Mouse (Mus musculus) heart, postnatal 0 days (tissue): ENCODE data around the gene Trex1. TPM values are rescaled to one million over a fixed set of nuclear protein-coding genes. Genes with fewer than 3 reads are reported as not detected.
A peak's percentile ranks its signal among the peaks of the same experiment; 100 is the strongest.

Experiments
- ATAC-seq: fragments of 200-750 bp; cut with Nextera tagmentation; 2 replicates; pipeline ENCODE4 v1.8.0; 2017; ENCODE audit warnings: low read depth, moderate number of reproducible peaks, moderate library complexity; ENCODE audit not compliant: insufficient read depth
- DNase-seq: peaks from one replicate; pipeline ENCODE4 v3.0.0-alpha.2; 2016; ENCODE audit warnings: low spot score
- H3K27ac ChIP-seq: fragments of 300-500 bp; sonication (generic); 2 replicates; pipeline ENCODE4 v1.5.1; 2014; ENCODE audit warnings: low read depth, mild to moderate bottlenecking
- H3K27me3 ChIP-seq: fragments of 300-500 bp; sonication (generic); 2 replicates; pipeline ENCODE4 v1.6.1; 2014; ENCODE audit warnings: low read length, mixed read lengths; ENCODE audit not compliant: control insufficient read depth, insufficient read depth
- H3K36me3 ChIP-seq: fragments of 300-500 bp; sonication (generic); replicated peaks from 2 replicates; pipeline ENCODE4 v1.6.1; 2014; ENCODE audit warnings: low read length, mixed read lengths; ENCODE audit not compliant: control insufficient read depth, insufficient read depth
- H3K4me1 ChIP-seq: fragments of 300-500 bp; sonication (generic); 2 replicates; pipeline ENCODE4 v1.6.1; 2014; ENCODE audit warnings: antibody characterized with exemption; ENCODE audit not compliant: control insufficient read depth, insufficient read depth
- H3K4me2 ChIP-seq: fragments of 300-500 bp; sonication (generic); 2 replicates; pipeline ENCODE4 v1.6.1; 2014; ENCODE audit warnings: low read depth, mild to moderate bottlenecking, low read length, moderate library complexity
- H3K4me3 ChIP-seq: fragments of 300-500 bp; sonication (generic); 2 replicates; pipeline ENCODE4 v1.5.1; 2014; ENCODE audit warnings: low read depth, low read length
- H3K9ac ChIP-seq: fragments of 300-500 bp; sonication (generic); replicated peaks from 2 replicates; pipeline ENCODE4 v1.6.1; 2014; ENCODE audit warnings: low read depth, low read length, mixed read lengths
- H3K9me3 ChIP-seq: fragments of 300-500 bp; sonication (generic); replicated peaks from 2 replicates; pipeline ENCODE4 v1.6.1; 2016; ENCODE audit warnings: low read length; ENCODE audit not compliant: control insufficient read depth
- CTCF ChIP-seq: IDR thresholded peaks from 2 replicates; pipeline ENCODE4 v1.5.1; 2016; ENCODE audit warnings: antibody characterized with exemption, control low read depth, low read depth
- EP300 ChIP-seq: IDR thresholded peaks from 2 replicates; pipeline ENCODE4 v1.6.1; 2016; ENCODE audit warnings: antibody characterized with exemption, low read depth
- WGBS: fragments of 180-500 bp; shearing (Covaris S2); extraction: QIAGEN DNeasy Blood & Tissue Kit; methylation state at CpG from one replicate; pipeline ENCODE4 v1.1.7; 2014; 5-methylcytosine and 5-hydroxymethylcytosine counted together
- polyA plus RNA-seq: library from polyadenylated mRNA; unstranded; fragments of >200 nt; fragmentation: Nextera tagmentation; extraction: Ambion mirVana; gene quantifications from 2 replicates; pipeline ENCODE4 v1.2.1, GENCODE M21; 2015
- total RNA-seq: library from RNA; depleted of rRNA; stranded (reverse); fragments of >200 nt; gene quantifications from 2 replicates; pipeline ENCODE4 v1.2.3, GENCODE M21; 2014; ENCODE audit warnings: low replicate concordance; rRNA removed

Trex1 gene
- total and polyA plus RNA-seq, 2 experiments from 2014 or later: 14.6 to 44.2 TPM

GRCm38 (mm10) chr9:109009636-109010315, 49.8 kb downstream of the Trex1 start:
- H3K4me1 ChIP-seq: no peaks in the 10 kb centered on the region
- WGBS: 35% methylated on average over 17 of the region's 17 CpGs
- no peak overlapping the region for H3K27ac ChIP-seq
- H3K9ac ChIP-seq: no peak overlapping the region
- TF ChIP-seq CTCF: no peak
- no peak for TF ChIP-seq EP300
- no peaks in the 10 kb centered on the region for H3K9me3 ChIP-seq
- no peaks in the 10 kb centered on the region for H3K36me3 ChIP-seq
- peak overlapping the region; percentile 21; the same call in 1 of the 2 replicates for H3K4me2 ChIP-seq
- ATAC-seq (peak; percentile 81), DNase-seq (peak; percentile 61)
- no peak overlapping the region for H3K4me3 ChIP-seq
- no peaks in the 10 kb centered on the region for H3K27me3 ChIP-seq

DNA sequence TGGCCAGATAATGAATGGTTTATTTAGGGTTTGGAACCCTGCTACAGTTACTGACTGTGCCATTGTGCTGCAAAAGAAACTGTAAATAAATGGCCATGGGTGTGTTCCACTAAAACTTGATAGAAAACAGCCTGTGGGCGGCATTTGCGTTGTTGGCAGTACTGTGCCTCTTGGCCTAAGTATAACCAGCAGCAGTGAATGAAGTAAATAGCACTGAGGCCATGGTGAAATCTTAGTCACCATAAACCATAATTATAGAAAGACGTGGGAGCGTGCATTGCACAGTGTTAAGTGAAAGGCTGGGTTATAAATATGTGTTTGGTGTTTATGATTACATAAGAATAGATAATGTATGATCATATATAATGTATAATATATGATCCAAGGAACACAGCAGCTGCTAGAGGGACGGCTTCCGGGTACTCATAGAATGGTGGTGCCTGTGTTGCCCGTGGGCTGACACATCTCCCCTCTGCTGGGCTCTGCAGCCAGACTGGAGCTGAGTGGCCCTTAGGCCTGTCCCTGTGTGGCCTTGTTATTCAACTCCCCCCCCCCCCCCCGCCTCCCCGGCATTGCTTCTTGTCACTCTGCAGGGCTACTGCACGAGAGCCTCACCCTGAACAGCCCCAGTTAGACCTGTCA, 50.4 kb downstream of the Trex1 start:
- H3K27me3 ChIP-seq: no peaks in the 10 kb centered on the region
- WGBS: 60% methylated on average over 9 of the region's 10 CpGs
- no peaks in the 10 kb centered on the region for H3K4me1 ChIP-seq
- H3K9me3 ChIP-seq: no peaks in the 10 kb centered on the region
- 0 out of 2 replicates have a peak overlapping the region, but pooled peaks have one; percentile 21 for H3K4me2 ChIP-seq
- no peak overlapping the region for H3K27ac ChIP-seq
- TF ChIP-seq CTCF (no peak), EP300 (no peak)
- ATAC-seq: no peak
- no peaks in the 10 kb centered on the region for H3K36me3 ChIP-seq
- no peak overlapping the region for H3K4me3 ChIP-seq
- DNase-seq: no peak
- no peak overlapping the region for H3K9ac ChIP-seq

DNA sequence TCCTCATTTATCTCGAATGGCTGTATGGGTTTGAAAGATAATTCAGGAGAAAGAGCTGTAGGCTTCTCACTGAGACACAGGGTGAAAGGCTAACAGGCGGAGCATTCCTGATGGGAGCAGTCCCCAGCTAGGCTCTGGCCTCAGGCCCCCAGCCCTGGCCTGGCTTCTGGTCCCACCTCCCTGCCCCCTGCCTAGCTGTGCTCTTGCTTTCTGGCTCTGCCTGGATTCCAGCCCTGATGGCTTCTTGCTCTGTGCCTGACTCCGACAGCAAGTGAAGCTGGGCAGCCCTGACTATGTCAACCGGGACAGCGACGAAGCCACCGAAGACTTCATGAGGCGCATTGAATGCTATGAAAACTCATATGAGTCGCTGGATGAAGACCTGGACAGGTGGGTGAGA, 51.5 kb downstream of the Trex1 start:
- no peak for ATAC-seq
- WGBS: 78% methylated on average over 9 of the region's 9 CpGs
- Histone ChIP-seq H3K9ac (no peak overlapping the region), H3K27ac (no peak overlapping the region), H3K4me1 (no peaks in the 10 kb centered on the region), H3K4me3 (no peak overlapping the region), H3K27me3 (no peaks in the 10 kb centered on the region), H3K36me3 (no peaks in the 10 kb centered on the region), H3K9me3 (no peaks in the 10 kb centered on the region), H3K4me2 (no peak overlapping the region)
- no peak for DNase-seq
- TF ChIP-seq EP300 (no peak), CTCF (no peak)

Other genes starting within 250 kb of the Trex1 start
- gene Celsr3, start 233.4 kb downstream of the Trex1 start, total RNA-seq: 0.08 TPM in 1 of 2 replicates, not detected in the other
- gene Celsr3, start 233.4 kb downstream of the Trex1 start, polyA plus RNA-seq: 0.14 TPM in 2 replicates
- 3.6 and 5.7 TPM in 2 replicates for gene Slc26a6, start 206.5 kb downstream of the Trex1 start, total RNA-seq
- gene Slc26a6, start 206.5 kb downstream of the Trex1 start, polyA plus RNA-seq: 8.8 and 9.3 TPM in 2 replicates
- not detected in 2 replicates for gene Tmem89, start 145.1 kb downstream of the Trex1 start, total RNA-seq
- not detected in 2 replicates for gene Tmem89, start 145.1 kb downstream of the Trex1 start, polyA plus RNA-seq
- 1,707 and 1,762 TPM in 2 replicates for gene Uqcrc1, start 123.1 kb downstream of the Trex1 start, total RNA-seq
- 1,738 and 1,782 TPM in 2 replicates for gene Uqcrc1, start 123.1 kb downstream of the Trex1 start, polyA plus RNA-seq
- 0.58 and 1.3 TPM in 2 replicates for gene Col7a1, start 106.1 kb downstream of the Trex1 start, total RNA-seq
- gene Col7a1, start 106.1 kb downstream of the Trex1 start, polyA plus RNA-seq: 0.47 and 0.57 TPM in 2 replicates
- gene Ucn2, start 73.7 kb downstream of the Trex1 start, total RNA-seq: not detected in 2 replicates
- gene Ucn2, start 73.7 kb downstream of the Trex1 start, polyA plus RNA-seq: not detected in 2 replicates
- 4.0 and 7.6 TPM in 2 replicates for gene Pfkfb4, start 68.0 kb downstream of the Trex1 start, total RNA-seq
- 2.3 and 3.1 TPM in 2 replicates for gene Pfkfb4, start 68.0 kb downstream of the Trex1 start, polyA plus RNA-seq
- gene Shisa5, start 21.2 kb downstream of the Trex1 start, total RNA-seq: 76.9 and 102 TPM in 2 replicates
- gene Shisa5, start 21.2 kb downstream of the Trex1 start, polyA plus RNA-seq: 49.0 and 51.8 TPM in 2 replicates
- 17.1 and 31.2 TPM in 2 replicates for gene Atrip, start 14.4 kb upstream of the Trex1 start, total RNA-seq
- gene Atrip, start 14.4 kb upstream of the Trex1 start, polyA plus RNA-seq: 11.1 and 11.7 TPM in 2 replicates
- 11.6 and 19.5 TPM in 2 replicates for gene Ccdc51, start 22.8 kb upstream of the Trex1 start, total RNA-seq
- 14.3 and 14.6 TPM in 2 replicates for gene Ccdc51, start 22.8 kb upstream of the Trex1 start, polyA plus RNA-seq
- gene Tma7, start 22.9 kb upstream of the Trex1 start, total RNA-seq: 70.4 and 74.5 TPM in 2 replicates
- 490 and 527 TPM in 2 replicates for gene Tma7, start 22.9 kb upstream of the Trex1 start, polyA plus RNA-seq
- 26.1 and 54.3 TPM in 2 replicates for gene Plxnb1, start 35.7 kb upstream of the Trex1 start, total RNA-seq
- gene Plxnb1, start 35.7 kb upstream of the Trex1 start, polyA plus RNA-seq: 3.0 and 3.3 TPM in 2 replicates
- not detected in 2 replicates for gene Fbxw21, start 102.3 kb upstream of the Trex1 start, total RNA-seq
- gene Fbxw21, start 102.3 kb upstream of the Trex1 start, polyA plus RNA-seq: not detected in 2 replicates
- not detected in 2 replicates for gene Fbxw13, start 136.2 kb upstream of the Trex1 start, total RNA-seq
- not detected in 2 replicates for gene Fbxw13, start 136.2 kb upstream of the Trex1 start, polyA plus RNA-seq
- 1.5 TPM in 1 of 2 replicates, not detected in the other for gene Fbxw20, start 175.0 kb upstream of the Trex1 start, total RNA-seq
- not detected in 2 replicates for gene Fbxw20, start 175.0 kb upstream of the Trex1 start, polyA plus RNA-seq
- gene Fbxw14, start 227.9 kb upstream of the Trex1 start, total RNA-seq: not detected in 2 replicates
- gene Fbxw14, start 227.9 kb upstream of the Trex1 start, polyA plus RNA-seq: not detected in 2 replicates